Mouse (Mus musculus) brain, embryonic 14.5 days (tissue): ENCODE measurements around the gene 5730409E04Rik.

Source experiments
- CTCF ChIP-seq: fragments of 200-500 bp; IDR thresholded peaks from 2 replicates; pipeline ENCODE4 v1.5.1; 2012; ENCODE audit warnings: inconsistent platforms, mild to moderate bottlenecking, moderate library complexity, borderline replicate concordance; ENCODE audit not compliant: insufficient read depth, insufficient read length; ENCODE audit errors: extremely low read depth
- POLR2A ChIP-seq: fragments of 200-500 bp; IDR thresholded peaks from 2 replicates; pipeline ENCODE4 v1.6.1; 2012; ENCODE audit warnings: mild to moderate bottlenecking, inconsistent platforms, borderline replicate concordance; ENCODE audit not compliant: poor library complexity, insufficient read depth, insufficient read length, severe bottlenecking; ENCODE audit errors: extremely low read depth

GRCm38 (mm10) chr4:126636330-126636729 is 26.7 kb downstream of the 5730409E04Rik start:
- no peak for TF ChIP-seq CTCF
- TF ChIP-seq POLR2A: no peak
